Mouse (Mus musculus) lung, postnatal 36 days (tissue): ENCODE measurements around the gene Lgr4.

Experiments
- DNase-seq: peaks from one replicate; pipeline ENCODE4 v3.0.0; 2022; ENCODE audit warnings: mixed read lengths

Gene Lgr4

DNA sequence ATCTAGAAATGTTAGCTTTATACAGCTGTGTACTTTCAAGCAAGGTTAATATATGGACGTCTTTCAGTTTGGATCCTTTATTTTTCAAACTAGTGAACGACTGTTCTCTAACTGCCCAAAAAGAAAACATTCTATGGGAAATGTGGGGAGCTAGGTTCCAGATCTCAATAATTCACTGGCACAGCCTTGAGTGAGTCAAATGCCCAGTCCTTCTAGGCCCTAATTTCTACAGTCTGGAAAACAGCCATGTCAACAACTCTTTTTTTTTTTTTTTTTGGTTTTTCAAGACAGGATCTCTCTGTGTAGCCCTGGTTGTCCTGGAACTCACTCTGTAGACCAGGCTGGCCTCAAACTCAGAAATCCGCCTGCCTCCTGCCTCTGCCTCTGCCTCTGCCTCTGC lies 4.9 kb downstream of the Lgr4 start:
- DNase-seq, result no peak

DNA sequence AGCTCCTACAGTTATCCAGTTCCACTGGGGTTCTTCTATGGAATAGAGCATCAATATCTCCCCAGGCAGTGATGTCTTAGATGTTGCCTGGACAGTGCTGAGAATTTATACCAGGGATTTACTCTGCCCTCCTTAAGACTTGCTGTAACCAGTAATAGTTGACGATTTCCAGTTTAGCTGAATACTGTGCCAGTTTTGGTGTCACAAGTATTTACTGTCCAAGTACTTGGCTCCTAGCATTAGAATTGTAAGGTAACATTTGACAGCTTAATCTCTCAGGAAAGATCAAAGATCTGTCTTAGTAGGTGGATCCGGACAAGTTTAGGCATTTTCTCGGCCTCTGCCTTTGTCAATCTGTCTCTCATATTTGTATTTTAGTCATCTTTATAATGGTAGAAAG lies 5.6 kb downstream of the Lgr4 start:
- DNase-seq, result no peak

DNA sequence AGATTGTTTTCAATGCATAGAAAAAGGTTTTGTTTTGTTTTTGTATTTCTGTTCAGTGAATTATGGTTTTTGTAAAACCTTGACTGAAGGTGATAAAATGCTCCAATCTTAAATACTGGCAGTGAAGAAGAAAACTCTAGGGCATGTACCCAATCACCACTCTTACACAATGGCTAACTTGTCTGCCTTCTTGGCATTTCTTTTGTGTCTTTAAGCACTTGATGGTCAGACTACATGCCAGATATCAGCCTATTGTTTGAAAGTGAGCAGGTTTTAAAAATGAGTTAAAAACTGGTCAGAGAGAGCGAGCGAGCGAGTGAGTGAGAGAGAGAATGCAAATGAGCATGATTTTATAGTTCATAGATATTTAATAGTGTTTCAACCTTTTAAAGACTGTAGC lies 6.5 kb downstream of the Lgr4 start:
- no peak for DNase-seq

DNA sequence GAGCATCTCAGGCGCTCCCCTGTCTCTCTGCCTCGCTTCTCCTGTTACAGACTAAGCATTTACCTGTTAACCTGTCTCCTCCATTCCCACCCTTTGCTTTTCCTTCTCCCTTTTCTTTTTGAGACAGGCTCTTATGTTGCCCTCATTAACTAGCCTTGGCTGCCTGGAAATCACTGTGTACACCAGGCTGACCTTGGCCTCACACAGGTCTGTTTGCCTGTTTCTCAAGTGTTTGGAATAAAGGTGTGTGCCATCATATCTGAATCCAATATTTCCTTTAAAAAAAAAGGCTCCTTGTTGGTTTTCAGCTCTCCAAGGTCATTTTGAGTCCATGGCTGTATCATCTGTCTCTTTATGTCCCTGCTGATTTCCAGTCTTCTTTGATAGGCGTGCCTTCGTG lies 9.5 kb downstream of the Lgr4 start:
- DNase-seq, result no peak

DNA sequence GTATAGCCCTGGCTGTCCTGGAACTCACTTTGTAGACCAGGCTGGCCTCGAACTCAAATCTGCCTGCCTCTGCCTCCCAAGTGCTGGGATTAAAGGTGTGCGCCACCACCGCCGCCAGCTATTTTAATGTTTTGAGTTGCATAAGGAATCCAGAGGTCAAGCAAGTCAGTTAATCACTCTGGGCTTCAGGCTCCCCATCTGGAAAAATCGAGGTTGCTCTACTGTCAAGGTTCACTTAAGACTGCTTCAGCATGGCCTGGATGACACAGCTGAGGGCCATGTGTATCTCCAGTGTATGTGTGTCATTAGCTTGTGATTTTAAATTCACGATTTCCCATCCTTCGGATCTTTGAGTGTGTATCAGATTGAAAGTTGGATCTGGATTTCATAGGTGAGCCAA lies 10.0 kb downstream of the Lgr4 start:
- DNase-seq, result no peak

DNA sequence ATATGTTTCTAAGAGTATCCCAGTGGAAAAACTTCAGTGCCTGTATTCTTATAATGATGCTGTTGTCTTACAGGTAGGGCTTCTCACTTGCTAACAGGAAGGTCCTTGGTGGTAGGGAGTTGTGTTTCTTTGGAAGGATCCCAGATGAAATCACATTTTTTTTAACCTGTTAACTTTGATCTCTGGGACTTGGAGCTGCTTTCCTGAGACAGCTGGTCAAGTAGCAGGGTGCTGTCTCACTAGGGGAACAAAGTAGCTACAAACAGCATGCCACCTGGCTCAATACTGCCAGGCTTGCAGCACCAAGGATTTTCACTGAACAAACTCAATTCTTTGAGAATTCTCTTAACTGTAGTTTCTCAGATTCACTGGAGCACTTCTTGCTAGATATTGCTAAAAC lies 10.4 kb downstream of the Lgr4 start:
- no peak for DNase-seq

DNA sequence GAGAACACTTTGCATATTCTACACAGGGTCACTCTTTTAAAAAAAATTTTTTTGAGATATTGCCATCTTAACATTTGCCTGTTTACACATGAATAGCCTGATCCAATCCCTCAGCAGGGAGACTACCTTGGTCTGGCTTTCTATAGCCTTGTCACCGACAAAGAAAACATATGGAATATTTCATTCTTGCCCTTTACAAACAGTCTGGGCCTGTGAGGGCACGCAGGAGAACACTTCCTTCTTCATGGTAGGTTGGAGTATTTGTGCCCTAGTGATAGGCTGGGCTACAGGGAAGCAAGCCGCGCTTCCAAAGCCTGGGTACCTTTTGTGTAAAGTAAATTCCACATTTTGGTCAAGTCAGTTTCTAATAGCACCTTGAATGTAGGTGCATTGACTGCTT lies 11.3 kb downstream of the Lgr4 start:
- no peak for DNase-seq

DNA sequence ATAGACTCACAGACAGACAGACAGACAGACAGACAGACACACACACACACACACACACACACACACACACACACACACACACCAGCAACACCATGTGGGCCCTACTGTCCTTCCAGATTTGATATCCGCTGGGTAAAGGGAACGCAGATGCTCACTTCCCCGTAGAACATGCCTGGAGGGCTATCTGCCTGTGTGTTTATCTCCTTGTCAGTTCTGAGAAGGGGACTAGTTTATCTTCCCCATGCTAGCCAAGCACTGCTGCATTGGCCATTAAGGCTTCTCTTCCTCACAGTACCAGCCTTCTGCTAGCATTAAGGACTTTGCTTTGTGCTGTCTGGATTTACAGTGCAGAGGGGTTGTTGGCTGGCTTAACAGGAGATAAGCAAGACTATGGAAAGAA lies 11.8 kb downstream of the Lgr4 start:
- no peak for DNase-seq

DNA sequence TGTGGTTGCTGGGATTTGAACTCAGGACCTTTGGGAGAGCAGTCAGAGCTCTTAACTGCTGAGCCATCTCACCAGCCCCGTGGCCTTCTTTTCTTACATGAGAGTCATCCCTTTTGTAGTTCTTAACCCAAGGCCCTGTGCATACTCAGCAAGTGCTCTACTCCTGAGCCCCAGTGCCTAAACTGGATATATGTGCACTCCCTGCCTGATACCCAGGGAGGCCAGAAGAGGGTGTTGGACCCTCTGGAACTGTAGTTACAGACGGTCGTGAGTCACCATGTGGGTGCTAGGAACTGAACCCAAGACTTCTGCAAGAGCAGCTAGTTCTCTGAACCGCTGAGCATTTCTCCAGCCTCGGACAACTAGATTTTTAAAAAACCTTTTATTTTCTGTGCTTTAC lies 12.9 kb downstream of the Lgr4 start:
- no peak for DNase-seq

DNA sequence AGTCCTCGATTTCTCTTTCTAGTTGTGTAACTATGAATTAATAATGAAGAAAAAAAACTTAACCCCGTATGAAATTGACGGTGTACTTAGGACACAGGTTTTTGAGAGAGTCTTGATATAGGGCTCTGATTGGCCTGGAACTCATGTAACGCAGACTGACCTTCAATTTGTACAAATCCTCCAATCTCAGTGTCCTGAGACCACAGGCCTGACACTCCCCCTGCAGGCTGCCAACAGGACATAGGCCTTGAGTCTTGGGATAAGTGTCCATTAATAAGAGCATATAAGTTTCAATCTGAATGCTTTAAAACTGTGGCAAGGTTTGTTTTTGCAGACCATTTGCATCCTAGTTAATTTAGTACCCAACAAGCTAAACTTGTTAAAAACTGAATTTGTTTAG lies 13.3 kb downstream of the Lgr4 start:
- DNase-seq, result no peak

DNA sequence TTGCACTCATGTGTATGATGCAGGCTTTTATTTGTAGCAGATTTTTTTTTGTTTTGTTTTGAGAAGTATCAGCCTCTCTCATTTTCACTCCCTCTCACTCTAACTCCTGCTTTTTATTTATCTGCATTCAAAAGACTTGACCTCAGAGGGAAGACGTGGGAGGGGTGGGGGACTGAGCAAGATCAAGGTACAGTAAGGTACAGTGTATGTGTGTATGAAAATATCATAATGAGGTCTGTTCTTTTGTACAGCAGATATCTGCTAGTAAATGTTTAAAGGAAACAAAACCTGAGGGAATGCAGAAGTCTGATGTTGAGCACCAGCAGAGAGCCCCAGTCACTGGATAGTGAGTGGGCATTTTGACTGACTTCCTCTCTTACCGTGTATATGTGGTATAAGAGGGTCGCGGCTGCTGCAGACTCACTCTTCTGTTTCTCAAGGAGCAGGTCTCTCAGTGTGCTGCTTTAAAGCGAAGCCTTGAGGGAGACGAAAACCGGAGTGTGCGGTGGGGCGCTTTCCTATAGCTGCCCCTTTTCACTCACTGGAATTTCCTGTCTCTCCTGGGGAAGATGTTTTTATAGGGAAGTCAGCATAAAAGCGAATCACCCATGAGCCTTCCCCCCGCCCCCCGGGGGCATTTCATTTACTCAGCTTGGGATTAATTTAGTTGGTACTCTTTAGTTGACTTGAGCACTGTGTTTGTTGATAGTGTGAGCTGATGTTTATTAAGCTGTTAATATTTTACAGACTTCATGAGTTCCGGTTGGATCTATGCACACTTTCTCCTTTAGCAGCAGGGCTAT lies 14.7 kb downstream of the Lgr4 start:
- no peak for DNase-seq

DNA sequence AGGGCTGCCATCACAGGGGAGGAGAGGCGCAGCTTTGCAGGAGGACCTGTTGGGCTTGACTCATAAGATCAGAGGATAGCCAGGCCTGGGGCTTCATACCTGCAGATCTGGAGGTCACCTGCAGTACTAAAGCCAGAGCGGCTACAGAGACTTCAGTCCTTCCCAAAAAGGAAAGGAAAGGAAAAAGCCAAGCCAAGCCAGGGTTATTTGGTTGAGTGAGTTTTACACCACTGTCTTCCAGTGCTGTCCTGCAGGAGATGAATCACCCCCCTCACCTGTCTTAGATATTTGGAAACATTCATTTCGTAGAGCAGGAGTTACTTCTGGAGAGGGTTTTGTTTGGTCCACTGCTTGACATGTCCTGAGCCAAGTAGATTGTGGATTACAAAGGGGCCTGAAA lies 15.7 kb downstream of the Lgr4 start:
- DNase-seq, result no peak

DNA sequence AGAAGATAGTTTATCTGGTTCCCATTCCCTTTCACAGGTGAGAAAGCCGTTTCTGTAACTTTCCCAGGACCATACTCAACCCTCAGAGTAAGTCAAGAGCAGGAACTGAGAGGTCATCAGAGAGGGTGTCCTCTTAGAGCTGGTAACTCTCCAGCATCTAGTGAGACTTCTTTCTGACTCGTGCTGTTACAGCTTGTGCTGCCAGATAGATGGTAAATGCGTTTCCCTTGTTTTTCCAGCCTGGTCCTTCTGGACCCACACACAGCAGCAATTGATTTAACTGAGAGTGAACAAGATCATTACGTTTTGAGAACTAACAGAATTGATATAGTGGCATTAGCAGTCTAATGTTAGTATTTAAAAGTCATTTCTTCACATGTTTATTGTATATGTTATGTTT lies 16.6 kb downstream of the Lgr4 start:
- DNase-seq, result no peak

DNA sequence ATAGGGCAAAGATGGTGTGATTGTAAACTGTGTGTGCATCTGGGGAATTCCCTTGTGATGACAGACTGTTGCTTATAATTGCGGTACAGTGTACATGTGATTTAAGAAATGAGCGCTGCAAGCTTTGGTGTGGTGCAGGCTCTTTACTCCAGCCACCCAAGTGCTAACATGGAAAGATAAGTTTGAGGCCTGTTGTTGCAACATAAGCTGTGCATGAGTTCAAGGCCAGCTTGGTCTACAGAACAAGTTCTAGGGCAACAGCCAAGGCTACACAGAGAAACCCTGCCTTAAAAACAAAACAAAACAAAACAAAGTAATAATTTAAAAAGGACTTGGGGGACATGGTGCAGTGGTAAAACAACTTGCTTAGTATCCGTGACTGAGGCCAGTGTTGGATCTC lies 17.7 kb downstream of the Lgr4 start:
- no peak for DNase-seq

DNA sequence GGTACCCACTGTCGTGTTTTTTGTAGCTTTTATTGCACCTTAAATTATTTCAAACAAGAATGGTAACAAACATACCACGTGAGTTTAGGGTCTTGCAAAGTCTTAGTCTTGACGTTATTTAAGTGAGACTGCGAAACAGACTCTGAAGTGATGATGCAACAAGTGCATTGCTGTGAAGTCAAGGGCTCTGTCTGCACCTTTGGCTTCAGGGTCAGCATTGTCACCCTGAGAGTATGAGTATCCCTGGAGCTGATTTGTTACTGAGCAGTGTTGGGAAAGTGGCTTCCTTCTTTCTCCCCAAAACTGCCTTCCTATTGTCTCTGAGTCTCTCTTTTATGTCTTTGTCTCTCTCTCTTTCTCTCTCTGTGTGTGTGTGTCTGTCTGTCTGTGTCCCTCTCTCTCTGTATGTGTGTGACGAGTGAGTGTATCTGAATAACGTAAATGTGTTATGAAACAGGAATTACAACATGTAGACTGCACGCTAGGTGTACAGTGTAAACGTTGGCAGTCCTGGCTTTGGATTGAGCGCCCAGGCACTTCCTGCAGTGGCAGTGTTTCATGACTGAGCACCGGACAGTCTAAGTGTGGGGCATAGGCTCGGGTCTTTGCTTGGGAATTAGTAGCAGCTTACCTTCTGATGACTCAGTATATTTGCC lies 18.4 kb downstream of the Lgr4 start:
- no peak for DNase-seq

DNA sequence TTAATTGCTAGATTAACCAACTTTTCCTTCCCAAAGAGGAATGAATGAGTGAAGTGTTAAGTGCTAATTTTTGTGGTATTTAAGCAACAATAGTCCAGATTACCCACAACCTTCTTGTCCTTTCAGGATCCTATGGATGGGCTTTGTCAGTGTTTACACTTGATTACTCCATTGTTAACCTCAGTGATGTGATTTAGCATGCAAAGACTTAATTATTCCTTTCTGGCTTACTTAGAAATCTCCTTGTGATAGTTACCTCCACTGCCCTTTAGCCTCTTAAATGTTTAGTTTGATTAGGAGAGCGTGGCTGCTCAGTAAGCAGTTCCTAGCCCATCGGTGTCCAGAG lies 18.9 kb downstream of the Lgr4 start:
- DNase-seq, result no peak

DNA sequence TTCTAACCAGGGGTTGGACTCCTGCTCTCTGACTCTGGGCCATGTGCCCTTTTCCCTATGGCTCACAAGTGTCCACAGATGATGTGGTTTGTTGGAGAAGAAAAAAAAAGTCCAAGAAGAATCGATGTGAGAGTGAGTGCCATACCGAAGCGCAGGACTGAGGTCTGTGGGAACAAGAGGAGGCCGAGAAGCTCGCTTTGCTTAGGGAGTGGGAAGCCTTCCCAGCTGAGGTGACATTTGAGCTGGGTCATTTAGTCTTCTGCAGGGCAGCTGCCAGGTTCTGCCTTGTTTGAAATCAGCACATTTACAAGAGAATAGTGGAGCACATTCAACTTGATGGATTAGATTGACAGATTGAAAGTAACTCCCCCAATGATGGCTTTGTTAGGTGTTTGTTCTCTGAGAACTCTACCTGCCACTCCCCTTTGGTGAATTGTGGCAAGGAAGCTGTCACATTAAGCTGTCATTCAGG lies 24.6 kb downstream of the Lgr4 start:
- no peak for DNase-seq

DNA sequence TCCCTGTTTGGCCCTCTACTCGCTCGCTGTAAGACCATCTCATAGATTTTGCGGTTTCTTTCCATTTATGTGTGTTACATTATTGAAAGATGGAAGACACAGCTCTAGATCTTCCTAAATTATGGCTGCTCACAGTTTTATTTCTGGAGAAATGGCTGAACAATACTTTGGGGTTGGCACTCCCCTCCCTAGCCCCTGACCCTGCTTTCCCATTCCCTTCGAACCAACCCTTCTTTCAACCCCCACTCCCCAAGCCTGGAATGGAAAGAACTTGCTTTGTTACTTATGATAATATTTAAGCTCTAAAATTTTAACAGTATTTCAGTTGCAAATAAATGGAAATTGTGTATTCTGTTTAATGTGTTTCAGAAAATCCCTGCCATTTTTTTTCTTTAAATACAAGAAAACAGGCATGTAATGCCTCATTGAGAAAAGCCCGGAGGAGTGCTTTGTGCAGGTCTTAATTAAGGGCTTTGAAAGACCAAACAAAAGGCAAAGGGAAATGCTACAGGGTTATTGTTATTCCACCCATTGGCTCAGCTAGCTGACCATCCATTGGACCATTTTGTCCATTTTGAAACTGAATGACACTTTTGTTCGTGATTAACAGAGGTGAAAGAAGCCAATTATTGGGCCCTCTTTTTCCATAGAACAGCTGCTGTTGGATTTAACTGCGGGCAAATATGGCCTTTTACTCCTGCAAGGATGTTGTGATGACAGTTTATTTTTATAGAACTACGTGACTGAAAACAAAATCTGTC lies 25.5 kb downstream of the Lgr4 start:
- DNase-seq, result no peak

DNA sequence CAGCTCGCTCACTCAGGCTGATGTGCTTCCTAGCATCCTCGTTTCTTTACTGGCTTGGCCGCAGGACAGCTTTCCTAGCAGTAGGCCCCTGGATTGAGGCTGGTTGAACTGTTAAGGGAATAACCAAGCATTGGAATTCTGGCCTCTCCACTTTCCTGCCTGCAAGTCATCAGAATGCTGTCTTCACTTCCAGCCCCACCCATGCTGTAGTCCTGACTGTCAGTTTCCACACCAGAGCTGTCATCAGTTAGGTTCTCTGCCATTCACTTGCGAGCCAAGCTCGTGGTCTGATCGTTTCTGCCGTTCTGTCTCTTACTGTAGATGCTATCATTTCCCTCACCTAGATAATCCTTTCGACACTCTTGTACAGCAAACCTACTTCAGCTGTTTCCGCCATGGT lies 27.5 kb downstream of the Lgr4 start:
- no peak for DNase-seq

DNA sequence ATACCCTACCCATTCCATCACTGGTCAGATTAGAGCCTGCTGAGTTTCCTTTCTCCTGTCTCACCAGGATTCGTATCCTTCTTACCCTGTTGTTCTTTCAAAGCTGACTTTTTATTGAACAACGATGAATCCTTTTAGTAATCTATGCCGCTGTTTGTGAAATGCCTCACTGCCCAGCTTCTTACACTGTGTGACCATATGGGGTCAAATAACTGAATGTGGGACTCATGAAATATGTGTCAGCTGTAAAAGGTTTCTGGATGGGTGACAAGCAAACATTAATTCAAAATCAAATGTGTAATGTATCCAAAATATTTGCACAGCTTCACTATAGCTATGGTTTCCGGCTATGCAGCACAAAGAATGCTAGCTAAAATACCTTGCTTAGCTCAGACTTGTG lies 28.1 kb downstream of the Lgr4 start:
- DNase-seq, result no peak

DNA sequence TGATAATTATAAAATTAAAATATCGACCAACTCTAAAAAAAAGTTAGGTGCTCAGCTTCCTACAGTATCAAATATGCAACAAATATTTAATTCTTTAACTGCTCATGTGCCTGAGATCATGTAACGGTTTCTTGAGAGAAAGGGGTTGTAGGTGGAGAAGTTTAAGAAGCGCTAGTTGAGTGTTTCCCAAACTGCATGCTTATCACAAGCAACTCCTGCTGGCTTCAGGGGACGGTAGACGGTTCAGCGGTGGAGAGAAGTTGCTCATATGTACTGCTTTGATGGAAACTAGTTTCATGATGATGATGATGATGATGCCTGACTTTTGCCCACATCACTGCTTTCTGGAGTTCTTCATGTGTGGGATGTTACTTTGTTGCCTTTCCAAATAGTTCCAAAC lies 29.0 kb downstream of the Lgr4 start:
- DNase-seq, result no peak

DNA sequence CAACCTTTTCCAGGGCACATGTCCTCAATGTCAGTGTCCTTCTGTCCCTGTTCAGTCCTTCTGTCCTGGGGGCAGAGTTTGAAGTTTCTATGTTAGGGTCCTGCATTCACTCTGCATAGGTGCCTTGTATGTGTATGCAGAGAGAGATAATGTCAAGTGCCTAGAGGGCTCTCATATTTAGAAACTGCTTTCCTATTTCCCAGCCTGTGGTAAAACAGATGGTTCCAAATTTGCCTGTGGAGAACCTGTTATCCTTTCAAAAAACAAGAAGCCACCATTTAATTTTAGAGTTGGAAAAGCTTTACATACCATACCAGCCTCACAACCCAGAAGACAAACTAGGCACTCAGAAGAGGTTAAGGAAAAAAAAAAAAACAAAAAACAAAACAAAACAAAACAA lies 32.1 kb downstream of the Lgr4 start:
- DNase-seq, result no peak

DNA sequence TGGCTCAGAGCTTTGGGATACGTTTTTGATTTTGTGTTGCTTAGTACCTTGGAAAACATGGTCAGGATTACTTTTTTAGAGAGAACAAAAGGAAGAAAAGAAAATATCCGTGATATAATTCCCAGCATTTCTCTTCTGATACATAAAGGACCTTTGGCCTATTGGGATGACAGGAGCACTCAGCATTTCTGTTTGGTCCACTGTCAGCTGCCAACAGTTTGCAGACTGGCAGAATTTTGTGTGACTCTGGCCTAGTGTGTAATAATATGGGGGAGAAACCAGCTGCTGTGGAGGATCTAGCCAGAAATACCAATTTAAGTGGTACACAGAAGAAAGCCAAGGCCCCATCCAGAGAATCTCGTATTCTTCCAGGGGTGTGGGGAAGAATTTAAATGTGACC lies 32.9 kb downstream of the Lgr4 start:
- no peak for DNase-seq

DNA sequence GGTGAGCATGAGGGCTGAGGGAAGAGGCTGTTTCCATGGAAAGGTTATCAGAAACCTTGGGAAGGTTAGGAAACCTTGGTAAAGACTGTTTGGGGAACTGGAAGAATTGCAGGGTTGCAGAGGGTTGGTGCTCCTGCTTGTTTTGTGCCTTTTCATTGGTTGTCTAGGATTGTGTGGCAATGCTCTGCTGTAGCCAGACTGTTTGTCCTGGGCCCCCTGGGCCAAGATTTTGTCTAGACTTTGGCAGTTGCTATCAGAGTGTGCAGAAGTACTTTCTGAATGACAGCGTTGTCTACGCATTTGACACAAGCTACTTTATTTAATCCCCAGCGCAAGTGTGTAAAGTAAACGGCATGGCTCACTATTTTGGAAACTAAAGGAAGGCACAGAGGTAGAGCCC lies 33.6 kb downstream of the Lgr4 start:
- DNase-seq, result no peak
